Mouse (Mus musculus) c-Kit-positive CD71-negative TER-119-negative erythroid progenitor cells, embryonic 14.5 days (primary cell): ENCODE measurements at regions not wholly inside any gene's neighbourhood (a gene's known extent, or its start where the extent isn't known, plus 50 kb on each side); places are given as distances from the start of the nearest gene placed in this dataset.

Experiments used
- DNase-seq: peaks from one replicate; pipeline ENCODE4 v3.0.0-alpha.2; 2013; ENCODE audit warnings: low read depth

DNA sequence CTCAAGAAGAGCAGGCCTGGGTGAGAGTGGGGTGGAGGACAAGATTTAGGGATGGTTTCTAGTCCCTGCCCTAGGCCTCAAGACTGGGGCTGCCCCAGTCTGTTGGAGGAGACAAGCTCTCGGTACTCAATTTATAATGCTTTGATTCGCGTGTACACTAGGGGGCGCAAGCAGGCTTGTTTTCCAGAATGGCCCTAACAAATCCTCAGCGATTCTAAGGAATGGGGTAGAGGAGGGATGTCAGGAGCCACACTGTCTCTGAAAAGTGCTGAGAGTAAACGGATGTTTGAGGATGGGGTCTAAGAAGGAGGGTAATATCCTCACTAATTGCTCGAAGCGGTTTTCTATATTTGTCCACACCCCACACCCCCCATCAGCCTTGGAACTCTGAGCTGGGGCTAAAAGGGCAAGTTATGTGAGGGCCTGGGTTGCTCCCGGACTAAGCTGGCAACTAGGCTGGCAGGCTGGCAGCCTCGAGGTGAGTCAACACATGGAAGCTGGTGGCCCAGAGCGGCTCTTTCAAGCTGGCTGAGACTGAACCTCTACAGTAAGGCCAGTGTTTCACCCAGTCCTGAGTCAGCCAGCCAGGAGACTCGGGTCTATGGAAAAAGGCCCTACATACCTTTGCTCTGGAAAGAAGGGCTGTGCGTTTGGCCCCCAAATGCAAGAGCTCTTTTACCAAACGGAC lies 176.7 kb downstream of the Ttc8 start:
- peak; percentile 71 for DNase-seq

DNA sequence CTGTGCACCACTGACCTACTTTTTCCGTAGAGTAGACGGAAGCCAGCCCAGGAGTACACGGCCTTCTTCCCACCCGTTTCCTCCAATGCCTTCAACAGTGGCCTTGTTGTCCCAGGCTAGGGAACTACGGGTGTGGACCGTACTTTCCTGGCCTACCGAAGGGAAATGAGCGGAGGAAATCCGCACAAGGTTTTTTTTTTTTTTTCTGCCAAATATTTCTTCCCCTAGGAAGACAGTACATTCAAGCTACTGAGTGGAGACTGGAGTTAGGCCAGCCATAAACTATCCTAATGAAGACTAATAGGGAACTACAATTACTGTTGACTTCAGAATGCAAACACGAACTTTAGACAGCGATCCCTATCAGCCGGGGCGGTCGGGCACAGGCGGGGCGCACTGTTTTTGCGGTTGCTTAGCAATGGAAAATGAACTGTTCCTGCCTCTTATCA lies 177.3 kb downstream of the Ttc8 start:
- DNase-seq: no peak

DNA sequence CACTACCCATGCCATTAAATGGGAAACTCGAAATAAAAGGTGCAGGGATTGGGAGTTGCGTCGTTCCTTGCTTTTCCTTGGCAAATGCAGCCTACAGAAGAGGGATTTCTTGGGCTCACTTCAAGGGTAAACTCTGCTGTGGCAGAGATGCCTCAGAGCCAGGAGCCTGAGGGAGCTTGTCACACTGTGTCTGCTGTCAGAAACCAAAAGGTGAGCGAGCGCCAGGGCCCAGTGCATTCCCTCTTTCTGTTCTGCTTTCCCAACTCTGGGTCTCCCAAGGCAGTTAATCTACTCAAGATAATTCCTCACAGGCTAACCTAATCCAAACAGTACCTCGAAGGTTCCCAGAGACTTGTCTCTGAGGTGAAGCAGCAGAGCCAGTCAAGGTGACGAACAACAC lies 179.5 kb downstream of the Ttc8 start:
- no peak for DNase-seq

DNA sequence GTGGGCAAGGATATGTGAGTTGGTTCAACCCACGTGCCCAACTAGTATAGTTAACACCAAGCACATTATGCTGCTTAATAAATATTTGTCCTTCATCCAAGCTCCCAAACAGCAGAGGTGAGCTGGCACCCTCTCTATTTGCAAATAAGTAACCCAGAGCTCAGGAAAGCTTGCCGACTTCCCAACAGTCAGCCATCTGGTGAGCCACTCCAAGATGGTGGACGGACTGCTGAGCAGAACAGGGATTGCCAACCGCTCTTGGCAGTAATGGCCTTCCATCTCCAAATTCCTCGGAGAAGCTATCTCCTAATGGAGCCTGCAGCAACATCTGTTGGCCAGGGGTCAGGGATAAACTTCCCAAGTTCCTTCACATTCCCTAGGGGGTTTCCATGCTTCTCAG lies 188.2 kb downstream of the Ttc8 start:
- DNase-seq: no peak

DNA sequence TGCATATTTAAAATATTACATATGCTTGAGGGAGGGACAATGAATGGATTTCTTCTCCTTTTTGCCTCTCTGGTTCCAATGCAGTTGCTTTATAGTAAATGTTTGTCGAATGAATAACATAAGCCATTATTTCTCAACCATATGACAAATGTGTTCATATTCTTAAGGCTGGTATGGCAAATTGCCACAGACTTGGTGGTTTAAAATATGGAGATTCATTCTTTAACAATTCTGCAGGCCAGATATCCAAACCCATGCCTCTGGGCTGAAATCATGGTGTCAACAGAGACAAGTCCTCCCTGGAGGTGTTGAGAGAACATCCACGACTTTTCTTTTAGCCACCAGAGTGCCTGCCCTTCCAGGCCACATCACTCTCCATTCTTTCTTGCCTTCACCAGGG lies 193.4 kb downstream of the Ttc8 start:
- no peak for DNase-seq

DNA sequence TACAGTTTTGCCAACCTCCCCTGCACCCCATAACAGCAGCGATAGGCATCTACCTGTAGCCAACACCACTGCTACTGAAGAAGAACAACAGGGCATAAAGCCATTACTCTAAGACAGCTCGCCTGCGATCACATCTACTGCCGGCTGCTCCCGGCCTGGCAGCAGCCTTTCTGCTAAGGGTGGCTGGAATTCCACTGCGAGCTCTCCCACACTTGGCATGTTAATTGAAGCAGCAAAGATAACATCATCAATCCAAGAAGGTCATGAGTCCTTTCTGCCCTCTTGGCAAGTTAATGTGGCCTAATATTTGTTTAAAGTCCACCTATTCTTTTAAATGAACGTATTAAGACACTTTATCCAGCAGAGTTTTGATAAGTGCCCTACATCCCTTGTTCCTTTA lies 196.1 kb downstream of the Ttc8 start:
- no peak for DNase-seq

DNA sequence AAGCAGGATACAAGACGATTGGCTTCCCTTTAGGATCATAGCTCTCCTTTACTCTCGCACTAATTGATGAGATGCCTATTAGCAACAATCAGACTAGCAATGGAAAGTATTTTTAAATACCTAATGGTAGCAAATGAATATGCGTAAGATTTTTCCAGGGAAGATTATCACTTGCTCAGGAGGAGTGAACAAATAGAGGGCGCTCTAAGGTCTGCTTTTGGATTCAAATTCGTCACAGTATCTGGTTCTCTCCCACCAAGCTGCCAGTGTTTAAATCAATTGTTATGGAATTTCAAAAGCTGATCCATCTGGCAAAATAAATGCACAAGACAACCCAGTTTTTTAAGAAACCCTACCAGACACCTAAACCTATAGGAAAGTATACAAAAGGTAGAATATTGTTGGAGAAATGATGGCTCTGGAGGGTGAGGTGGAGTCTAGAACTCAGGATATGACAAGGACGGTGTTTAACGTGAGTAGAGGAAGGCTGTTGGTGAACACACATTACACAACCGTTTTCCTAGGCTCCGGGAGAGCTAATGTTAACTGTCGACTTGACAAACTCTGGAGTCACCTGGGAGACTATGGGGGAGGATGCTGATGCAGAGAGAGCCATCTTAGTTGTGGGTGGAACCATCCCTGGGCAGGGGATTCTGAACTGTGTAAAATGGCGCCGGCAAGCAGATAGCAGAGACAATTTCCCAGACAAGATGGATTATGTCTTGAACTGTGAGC lies 198.2 kb downstream of the Ttc8 start:
- DNase-seq: no peak

DNA sequence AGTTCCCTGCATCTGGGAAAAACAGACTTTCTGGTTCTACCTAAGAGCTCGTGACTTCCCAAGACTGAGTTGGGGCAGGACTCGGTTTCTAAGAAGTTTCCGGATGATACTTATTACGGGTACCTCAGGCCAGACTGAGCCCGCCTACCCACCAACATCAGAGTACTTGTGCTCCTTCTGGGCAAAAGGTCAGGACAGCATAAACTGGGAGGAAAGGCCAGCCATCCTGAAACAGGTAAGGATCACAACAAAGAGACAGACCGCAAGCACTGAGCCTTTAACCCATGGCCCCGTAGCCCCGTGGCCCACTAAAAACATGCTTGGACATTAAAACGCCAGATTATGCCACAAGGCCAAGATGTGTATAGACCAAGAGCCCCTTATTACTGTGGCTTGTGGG lies 199.6 kb downstream of the Ttc8 start:
- no peak for DNase-seq

DNA sequence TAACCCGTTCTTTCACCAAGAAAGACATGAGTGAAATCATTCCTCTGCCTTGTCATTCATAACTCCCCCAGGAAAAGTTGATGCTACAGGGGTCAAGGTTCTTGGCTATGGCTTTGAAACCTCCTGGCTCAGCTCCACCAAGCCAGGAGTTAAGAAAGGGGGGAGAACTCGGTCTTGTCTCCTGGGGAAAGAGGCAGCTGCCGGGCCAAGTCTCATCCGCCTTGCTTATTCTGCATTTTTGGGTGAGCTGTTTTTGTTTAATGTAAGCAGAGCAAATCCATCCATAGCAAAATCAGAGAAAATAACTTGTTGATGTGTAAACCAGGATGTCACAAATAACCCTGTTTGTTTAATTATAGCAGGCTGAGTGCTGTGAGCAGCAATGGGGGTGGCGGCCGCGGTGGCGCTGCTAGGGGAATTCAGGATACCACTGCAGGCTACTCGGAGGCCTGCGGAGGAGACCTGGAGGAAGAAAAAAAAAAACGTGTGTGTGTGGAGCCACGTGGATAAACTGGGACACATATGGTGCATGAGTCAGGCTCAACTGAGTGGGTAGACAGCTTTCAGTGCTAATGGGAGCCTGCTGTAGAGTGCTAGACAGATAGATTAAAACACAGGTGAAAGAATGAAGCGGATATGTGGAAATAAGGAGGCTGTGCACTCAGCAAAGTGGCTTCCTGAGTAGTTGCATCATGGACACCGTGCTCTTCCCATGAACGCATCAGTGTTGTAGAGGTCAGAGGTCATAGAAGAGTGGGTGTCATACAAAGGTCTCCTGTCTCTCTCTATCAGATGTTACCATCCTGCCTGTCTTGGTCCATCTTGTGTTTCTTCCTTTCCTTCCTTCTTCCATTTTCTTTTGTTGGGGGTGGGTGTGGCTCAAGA lies 203.5 kb downstream of the Ttc8 start:
- DNase-seq: no peak

DNA sequence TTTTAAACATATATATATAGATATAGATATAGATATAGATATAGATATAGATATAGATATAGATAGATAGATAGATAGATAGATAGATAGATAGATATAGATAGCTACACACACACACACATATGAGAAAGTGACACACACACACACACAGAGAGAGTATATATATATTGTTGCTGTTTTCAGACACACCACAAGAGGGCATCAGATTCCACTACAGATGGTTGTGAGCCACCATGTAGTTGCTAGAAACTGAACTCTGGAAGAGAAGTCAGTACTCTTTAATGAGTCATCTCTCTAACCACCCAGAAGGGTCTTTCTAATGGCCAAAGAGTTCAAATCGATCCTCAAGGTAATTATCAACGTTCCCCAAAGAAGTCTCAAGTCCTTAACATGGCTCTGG lies 205.8 kb downstream of the Ttc8 start:
- no peak for DNase-seq
